Mouse (Mus musculus) ES-CJ7 (cell line): ENCODE measurements at regions not wholly inside any gene's neighbourhood (a gene's known extent, or its start where the extent isn't known, plus 50 kb on each side); places are given as distances from the start of the nearest gene placed in this dataset.
A peak's percentile ranks its signal among the peaks of the same experiment; 100 is the strongest.
"Not testable (repeated sequence)": the region's sequence is repeated elsewhere in the genome, so short reads cannot be mapped to it uniquely, and the experiment has no call there.

Experiments used
- DNase-seq: peaks from one replicate; pipeline ENCODE4 v3.0.0; 2011; ENCODE audit warnings: low read depth, low spot score

DNA sequence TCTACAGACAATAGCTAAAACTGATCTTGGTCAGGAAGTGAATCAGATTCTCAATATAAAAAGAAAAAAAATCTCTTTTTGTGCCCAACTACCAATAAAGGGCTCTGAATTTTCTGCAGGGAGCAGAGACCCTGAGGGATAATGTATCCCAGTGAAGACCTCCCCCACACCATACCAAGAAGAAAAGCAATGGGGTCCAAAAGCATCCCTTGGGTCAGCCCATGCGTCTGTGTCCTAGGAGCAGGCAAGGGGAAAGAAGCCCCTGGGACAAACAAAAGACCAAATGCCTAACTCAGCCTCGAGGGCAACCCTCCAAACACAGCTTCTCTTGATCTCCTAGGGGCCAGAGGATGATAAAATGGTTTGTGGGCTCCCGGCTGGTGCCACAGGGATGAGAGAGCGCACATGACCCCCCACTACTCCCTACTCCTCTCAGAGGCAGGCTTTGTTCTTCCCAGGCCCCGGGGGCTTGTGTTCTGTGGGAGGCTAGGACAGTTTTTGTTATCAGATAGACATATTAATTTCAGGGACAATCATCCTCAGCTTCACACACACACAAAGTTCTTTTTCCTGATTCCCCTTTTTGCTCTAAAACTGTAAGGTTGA, 172.0 kb upstream of the Slc25a13 start:
- no peak for DNase-seq

DNA sequence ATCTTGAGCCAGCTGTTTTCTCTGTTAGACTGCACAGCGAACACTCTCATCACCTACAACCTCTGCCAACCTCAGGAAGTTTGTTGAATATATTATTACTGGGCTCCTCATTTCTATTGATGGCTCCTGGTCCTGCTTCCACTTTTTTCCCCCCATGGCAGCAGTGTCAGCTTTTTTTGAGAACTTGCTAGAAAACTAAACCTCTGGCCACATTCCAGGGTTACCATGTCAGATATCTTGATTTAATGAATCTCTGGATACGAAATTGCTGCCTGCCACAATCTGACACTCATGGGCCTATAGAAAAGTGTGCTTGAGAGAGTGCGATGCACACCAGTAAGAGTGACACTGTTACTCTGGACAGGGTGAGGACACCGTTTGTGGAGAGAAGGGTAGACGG, 170.6 kb upstream of the Slc25a13 start:
- DNase-seq = no peak

DNA sequence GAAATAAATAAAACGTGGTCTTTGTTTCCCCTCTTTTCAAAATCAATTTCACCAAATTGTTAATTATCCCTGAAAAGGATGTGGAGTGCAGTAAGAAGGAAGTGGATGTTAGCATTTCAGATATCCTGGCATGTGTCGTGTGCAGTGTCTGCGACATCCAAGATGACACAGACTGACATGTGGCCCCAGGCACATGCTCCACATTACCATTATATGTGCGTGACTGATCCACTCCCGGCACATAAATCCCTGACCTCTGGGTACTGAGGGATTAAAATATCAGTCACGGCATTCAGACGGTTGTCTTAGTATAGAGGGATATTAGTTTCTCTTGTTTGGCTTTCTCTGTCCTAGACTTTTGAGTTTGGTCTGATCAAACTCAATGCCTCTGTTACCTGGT, 168.0 kb upstream of the Slc25a13 start:
- DNase-seq = no peak

DNA sequence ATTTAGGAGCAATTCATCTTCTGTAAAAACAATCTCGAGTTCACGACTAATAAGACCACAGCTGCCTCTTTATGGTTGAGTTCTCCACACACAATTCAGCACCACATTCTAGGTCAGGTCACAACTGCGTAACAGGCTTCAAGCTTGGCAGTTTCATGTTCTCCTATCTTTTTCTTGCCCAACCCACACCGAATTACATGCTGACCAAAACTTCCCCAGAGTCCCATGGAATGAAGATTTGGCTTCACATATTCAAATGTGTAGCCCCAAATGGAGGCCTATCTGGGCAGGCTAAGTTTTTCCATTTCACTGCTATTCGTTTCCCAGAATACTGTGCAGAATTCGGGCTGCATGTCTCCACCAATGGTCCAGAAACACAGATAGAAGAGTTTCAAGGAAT, 167.5 kb upstream of the Slc25a13 start:
- no peak for DNase-seq

DNA sequence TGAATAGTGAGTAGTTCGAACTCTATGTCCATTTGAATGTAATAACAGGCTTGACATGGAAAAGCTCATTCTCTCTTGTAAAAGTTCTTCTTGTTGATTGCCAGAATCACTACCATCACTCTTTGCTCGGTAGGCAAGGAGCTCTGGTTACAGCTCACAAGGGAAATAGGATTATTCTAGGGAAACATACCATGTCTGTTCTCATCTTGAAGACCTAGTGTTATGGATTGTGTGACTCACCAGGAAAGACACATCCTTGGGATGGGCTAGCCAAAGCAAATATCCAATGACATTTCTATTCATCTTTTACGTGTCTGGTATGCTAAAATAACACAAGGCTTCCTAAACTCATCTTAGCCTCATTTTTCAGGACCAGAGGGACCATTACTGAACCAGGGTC, 155.4 kb upstream of the Slc25a13 start:
- DNase-seq = no peak

DNA sequence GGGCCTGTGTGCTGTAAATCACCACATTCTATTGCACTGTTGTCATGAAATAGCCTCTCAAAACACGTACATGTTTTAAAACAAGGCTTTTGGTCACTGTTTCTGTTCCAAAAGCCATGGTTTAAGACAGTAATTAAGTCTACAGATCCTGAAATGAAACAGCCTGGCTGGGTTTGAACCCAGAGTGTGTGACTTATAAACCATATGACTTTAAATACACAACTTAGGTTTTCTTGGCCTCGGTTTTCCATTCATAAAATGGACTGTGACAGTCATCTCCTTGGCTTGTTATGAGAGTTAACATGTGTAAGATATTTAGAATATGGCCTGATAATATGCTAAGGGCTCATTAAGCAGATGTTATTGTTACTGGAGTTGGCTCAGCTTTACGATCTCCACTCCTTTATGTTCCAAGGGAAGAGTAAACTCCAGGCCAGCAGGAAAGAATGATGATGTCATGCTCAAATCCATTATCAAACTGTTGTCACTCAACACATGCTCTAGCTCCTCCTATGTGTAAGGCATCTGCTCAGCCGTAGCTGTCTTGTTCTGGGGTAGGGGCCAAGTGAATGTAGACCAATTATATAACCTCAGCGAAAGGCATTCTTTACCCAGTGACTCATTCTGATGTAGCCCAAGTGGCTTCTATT, 154.6 kb upstream of the Slc25a13 start:
- no peak for DNase-seq

DNA sequence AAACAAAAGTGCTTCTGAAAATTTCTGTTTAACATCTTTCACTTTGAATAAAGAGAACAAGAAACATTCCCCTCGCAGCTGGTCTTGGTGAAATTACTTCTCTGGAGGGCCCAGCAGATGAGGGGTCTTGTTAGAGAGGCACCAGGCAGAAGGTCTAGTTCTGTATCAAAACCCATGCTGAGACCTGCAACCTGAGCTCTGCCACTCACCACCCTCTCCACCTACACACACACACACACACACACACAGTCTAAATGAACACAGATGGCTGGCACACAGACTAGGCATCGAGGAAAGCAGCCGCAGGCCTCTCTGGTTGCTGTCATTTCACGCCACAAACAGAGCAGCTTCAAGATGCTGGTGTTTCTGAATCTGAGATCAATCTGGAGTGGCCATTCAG, 147.1 kb upstream of the Slc25a13 start:
- no peak for DNase-seq

DNA sequence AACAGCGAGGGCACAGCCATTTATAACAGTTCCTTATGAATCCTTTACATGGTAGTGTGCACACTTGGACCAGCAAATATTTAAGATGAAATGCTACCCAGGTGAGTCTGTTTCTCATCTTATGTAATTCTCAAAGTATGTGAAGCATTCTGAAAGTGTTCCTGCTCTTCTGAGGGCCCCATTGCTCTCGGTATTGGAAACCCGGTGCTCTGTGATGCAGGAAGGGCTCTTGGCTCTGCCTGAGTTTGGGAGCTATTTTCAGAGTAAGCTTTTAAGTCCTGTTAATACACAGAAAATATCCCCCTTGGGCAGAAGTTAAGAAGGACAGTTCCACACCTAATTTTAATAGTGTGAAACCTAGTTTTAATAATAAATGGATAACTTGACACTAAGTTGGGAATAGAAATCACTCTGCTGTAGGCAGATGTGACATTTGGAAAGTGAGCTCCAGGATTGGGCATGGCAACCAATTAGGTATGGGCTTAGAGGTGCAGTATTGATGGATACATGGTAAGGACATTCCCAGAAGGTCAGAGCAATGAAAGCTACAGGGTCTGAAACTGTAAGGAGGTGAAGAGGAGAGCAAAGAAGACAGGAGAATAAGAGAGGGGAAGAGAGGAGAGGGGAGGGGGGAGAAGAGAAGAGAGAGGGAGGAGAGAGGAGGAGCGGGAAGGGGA, 145.8 kb upstream of the Slc25a13 start:
- no peak for DNase-seq

DNA sequence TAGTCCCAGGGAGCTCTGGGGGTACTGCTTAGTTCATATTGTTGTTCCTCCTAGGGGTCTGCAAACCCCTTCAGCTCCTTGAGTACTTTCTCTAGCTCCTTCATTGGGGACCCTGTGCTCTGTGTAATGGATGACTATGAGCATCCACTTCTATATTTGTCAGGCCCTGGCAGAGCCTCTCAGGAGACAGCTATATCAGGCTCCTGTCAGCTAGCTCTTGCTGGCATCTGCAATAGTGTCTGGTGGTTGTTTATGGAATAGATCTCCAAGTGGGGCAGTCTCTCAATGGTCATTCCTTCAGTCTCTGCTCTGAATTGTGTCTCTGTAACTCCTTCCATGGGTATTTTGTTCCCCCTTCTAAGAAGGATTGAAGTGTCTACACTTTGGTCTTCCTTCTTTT, 144.2 kb upstream of the Slc25a13 start:
- not testable (repeated sequence) for DNase-seq

DNA sequence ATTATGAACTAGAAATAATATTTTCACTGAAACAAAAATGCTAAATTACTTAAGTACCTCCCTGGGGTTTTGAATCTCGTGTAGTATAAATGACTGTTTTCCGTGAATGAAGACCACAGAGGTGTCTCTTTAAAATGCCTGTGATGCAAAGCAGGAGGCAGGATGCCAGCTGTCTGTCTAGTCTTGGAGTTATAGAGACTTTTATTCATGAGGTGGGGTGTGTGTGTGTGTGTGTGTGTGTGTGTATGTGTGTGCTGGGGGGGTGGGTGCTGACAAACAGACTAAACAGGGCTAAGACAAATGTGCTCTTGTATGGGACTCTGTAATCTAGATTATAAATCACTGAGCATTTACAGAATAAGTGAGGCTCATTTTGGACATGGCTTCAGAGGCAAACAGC, 140.5 kb upstream of the Slc25a13 start:
- no peak for DNase-seq

DNA sequence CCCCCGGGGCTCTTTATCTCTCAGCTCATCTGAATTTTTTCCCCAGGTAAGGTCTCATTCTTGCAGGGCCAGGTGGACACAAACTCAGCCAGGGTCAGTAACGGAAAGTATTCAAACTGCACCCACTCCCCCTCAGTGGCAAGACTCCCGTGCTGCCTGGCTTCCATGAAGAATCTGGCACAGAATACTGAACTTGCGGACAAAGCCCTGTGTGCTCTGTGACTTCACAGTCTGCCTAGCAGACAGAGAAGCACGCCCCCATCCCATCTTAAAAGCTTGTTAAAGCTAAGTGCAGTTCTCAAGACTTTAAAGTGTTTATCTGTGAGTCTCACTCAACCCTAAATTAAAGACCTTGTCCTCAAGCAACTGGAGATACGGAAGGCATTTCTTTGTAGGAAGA, 140.0 kb upstream of the Slc25a13 start:
- no peak for DNase-seq

DNA sequence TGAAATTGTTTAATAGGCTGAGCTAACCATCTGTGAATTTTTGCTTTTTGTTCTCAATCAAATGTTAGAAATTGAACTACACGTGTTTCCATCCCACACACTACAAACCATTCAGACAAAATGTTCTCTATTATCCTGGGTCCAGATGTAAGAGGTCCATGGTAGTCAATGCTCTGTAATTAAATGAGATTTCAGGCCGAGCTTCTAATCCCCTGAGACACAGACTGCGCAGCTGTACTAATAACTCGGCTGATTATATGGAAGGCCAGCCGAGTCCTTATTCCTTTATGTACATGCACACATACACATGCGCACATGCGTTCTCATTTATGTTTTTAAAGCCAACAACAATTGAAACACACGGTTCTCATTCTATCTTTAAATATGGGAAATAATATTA, 118.3 kb upstream of the Slc25a13 start:
- DNase-seq = no peak

DNA sequence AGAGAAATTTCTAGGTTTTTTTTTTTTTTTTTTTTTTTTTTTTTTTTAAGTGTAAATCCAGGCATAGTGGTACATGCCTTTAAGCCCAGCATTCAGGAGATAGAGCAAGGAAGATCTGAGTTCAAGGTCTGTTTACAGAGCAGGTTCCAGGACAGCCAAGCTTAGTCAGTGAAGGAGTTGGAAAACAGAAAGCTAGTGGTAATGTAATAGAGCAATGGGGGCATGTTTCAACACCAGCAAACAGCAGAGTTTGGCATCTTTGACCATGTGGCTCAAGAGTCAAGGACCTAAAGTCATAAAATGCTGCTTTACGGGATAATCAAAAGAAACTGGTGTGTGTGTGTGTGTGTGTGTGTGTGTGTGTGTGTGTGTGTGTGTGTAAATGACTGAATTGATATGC, 113.3 kb upstream of the Slc25a13 start:
- no peak for DNase-seq

DNA sequence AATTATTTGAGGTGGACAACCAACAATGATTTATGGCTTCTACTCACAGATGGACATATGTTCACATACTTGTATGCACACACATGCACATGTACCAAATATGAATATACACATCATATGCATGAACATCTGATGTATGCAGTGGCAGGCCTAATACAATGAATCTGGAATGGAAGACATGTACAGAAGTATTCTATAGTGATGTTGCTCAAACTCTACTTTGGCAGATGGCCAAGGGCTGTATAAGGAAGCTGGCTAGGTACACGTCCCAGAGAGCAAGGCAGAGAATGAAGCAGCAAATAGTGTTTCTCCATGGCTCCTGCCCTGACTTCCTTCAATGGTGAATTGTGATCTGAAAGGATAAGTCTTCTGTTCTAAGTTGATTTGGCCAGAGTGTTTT, 108.5 kb upstream of the Slc25a13 start:
- DNase-seq = no peak

DNA sequence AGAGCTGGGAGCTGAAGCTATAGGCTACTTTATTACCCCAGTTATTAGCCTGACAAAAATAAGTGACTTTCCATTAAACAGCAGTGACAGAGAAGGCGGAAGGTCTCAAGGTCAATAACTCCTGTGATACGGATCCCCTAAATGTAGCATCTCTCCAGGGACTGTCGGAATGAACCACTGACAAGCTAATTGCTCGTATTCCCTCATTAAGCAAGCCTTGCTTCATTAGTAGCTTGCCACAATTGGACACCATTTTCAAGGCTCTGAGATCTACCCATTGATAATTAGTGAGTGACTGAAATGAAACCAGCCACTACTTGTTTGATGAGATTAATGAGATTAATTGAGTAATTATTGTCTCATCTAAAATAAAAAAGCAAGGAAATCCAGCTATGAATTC, 99.8 kb upstream of the Slc25a13 start:
- DNase-seq = no peak

DNA sequence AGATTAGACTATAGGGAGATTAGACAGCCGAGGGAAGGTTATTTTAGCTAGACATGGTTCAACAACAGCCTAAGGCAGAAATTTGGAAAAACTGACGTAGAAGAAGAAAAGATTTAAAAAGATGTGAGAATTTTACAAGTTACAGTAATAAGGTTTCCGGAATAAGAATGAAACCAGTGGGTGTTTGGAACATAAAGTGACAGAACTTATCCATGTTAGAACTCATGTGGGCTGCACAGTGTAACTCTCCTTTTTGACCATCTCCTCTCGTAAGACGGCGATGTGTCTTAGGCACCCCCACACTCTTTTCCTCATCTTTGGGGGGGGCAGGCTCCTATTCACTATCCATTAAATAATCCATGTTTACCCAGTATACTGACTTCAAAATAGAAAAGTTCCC, 96.2 kb upstream of the Slc25a13 start:
- DNase-seq = no peak

DNA sequence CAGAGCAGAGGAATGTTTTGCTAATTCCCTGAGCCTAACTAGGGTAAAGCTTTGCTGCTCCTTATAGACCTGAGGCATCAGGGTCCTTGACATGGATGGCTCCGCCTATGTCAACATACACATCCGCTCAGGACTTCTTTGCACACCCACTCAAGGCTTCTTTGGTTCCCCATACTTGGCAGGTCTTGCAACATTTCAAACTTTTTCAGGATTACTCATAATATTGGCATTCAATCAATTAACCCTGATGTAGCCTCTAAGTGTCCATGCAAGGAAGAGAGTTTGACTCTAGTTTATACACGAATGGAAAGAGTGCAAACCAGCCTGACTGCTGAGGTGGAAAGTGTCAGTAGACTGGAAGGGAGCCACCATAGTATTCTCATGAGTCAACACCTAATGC, 93.2 kb upstream of the Slc25a13 start:
- no peak for DNase-seq

DNA sequence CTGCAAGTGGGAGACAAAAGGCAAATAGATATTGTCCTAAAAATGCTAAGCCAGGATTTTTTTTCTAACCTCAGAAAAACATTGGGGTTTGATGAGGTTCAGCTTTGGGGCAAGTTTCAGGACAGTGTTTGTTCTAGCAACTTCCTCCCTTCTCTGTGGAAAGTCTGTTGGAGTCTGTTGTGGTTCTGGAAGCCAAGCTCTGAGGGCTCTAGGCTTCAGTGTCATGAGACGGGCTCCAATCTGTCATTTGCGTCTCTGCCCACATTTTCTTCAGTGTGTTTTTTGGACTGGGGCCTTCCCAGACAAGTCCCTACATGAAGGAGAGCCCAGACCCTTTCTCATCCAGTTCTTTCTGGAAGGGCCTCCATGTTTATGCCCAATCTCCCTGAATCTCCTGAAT, 90.6 kb upstream of the Slc25a13 start:
- DNase-seq = no peak

DNA sequence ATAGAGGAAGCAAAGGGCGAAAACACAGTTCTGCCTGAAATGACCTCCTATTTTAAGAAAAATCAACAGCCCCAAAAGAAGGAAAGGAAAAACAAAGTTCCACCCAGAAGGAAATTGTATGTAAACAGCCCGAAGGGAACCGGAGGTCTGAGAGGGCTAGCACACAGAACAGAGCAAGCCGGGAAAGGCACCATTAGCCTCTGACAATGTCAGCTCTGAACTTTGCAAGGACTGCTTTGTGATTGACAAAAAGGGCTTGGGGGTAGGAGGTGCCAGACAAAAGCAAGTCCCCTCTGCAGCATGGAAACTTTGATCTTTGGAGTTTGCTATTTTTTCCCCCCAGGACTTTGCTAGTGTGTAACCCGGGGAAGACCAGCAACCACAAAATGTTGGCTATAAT, 86.8 kb upstream of the Slc25a13 start:
- DNase-seq = no peak

DNA sequence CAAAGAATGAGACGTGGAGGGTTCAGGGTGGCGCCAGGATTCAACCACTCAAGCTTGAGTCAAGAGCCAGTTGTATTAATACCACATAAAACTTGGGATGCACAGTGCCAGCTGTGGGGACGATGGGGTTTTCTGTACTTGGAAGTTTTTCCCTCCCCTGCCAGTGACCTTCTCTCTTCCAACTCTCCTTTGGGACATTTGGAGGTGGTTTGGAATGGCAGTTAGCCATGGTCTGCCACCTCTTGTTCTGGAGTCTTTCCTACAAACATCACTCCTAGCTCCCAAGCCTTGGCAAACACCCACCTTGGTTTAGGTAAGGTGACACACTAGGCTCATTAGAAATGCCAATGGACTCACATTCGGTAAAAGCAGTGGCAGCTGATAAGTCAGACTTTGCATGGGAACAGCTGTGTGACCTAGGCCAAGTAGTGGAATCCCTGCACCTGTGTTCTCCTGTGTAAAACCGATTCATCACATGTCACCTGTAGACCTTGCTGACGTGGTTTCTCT, 84.1 kb upstream of the Slc25a13 start:
- no peak for DNase-seq

DNA sequence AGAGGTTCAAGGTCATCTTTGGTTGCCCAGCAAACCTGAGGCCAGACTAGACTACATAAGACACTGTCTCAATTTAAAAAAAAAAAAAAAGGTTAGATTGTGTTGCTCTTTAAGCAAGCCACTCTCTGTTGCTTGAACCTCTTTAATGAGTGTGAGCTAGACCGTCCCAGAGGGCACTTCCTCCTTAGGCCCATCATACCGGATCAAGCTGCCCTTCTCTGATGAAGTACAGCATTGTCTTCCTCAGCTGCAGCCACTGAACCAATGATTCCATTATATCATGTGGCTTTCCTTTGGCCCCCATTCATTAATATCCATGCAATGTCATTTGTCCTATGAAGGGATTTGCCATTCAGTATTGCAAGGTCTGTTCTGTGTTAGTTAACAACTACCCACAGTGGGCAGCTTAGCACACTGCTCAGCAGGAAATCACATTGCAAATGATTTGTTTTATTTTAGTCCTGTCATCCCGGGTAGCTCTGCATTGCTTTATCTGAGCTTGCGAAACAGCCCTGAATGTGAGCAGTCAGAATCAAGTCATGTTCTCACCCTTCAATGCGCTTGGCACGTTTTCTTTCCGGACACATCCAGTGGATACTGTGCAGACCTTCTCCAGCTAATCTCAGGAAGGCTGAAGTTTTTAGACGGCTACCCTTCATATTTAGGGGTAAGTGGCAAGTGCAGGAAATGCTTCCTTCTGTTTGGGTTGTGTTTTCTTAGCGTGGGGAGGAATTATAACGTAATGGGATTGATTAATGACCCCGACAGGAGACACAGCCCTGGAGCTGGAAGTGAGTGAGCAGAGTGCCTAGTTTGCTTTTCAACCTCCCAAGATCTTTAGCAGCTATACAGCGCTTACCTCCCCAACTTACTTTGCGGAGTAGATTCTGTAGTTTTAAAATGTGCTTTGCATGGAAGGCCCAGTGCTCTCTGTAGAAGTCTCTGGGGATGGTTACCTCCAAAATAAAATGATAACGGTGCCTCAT, 82.2 kb upstream of the Slc25a13 start:
- DNase-seq = no peak

DNA sequence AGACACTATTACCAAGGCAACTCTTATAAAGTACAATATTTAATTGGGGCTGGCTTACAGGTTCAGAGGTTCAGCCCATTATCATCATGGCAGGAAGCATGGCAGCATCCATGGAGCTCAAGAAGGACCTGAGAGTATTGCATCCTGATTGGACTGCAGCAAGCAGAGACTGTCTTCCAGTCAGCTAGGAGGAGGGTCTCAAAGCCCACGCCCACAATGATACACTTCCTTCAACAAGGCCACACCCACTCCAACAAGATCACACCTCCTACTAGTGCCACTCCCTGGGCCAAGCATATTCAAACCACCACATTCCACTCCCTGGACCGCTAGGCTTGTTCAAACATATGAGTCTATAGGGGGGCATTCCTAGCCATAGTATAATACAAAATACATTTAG, 78.6 kb upstream of the Slc25a13 start:
- DNase-seq = peak; percentile 12
